Mouse (Mus musculus) liver, embryonic 14.5 days (tissue): ENCODE results near the gene Dclk3. TPM values are rescaled to one million over a fixed set of nuclear protein-coding genes. Genes with fewer than 3 reads are reported as not detected.

Experiments
- ATAC-seq: fragments of 200-750 bp; cut with Nextera tagmentation; 2 replicates; pipeline ENCODE4 v1.8.0; 2017; ENCODE audit warnings: moderate number of reproducible peaks, mild to moderate bottlenecking, moderate library complexity; ENCODE audit not compliant: insufficient read depth
- DNase-seq, 3 experiments: peaks; one replicate each; pipeline ENCODE4 v3.0.0-alpha.2; 2012 to 2013; ENCODE audit warnings: low read depth in 3 of 3, low spot score in 3 of 3
- H3K27ac ChIP-seq: fragments of 300-500 bp; sonication (generic); 2 replicates; pipeline ENCODE4 v1.5.1; 2014; ENCODE audit warnings: moderate library complexity, mild to moderate bottlenecking, control low read depth, inconsistent platforms
- H3K27me3 ChIP-seq: fragments of 300-500 bp; sonication (generic); 2 replicates; pipeline ENCODE4 v1.6.1; 2014; ENCODE audit warnings: mild to moderate bottlenecking, low read length, moderate library complexity; ENCODE audit not compliant: control insufficient read depth, insufficient read depth
- H3K36me3 ChIP-seq: fragments of 300-500 bp; sonication (generic); replicated peaks from 2 replicates; pipeline ENCODE4 v1.6.1; 2014; ENCODE audit warnings: low read depth; ENCODE audit not compliant: control insufficient read depth, insufficient read depth
- H3K4me1 ChIP-seq, 2 experiments: fragments of 200-500 bp in 1 of 2; fragments of 300-500 bp in 1 of 2; sonication (generic) in 1 of 2; replicated peaks; 2 replicates each; pipeline ENCODE4 v1.6.1; 2012 to 2014; ENCODE audit warnings: antibody characterized with exemption in 1 of 2, inconsistent platforms in 1 of 2, low read length in 1 of 2; ENCODE audit not compliant: control insufficient read depth in 2 of 2, insufficient read depth in 2 of 2
- H3K4me2 ChIP-seq: fragments of 300-500 bp; sonication (generic); 2 replicates; pipeline ENCODE4 v1.6.1; 2014; ENCODE audit warnings: low read depth, mild to moderate bottlenecking, control low read depth, moderate library complexity
- H3K4me3 ChIP-seq, 2 experiments: fragments of 200-500 bp in 1 of 2; fragments of 300-500 bp in 1 of 2; sonication (generic) in 1 of 2; 2 replicates each; pipeline ENCODE4 v1.5.1; 2012 to 2014; ENCODE audit warnings: low read depth in 2 of 2, low read length in 2 of 2, mild to moderate bottlenecking in 2 of 2, control low read depth in 1 of 2, inconsistent platforms in 1 of 2, moderate library complexity in 1 of 2; ENCODE audit not compliant: insufficient read depth in 1 of 2
- H3K9ac ChIP-seq: fragments of 300-500 bp; sonication (generic); replicated peaks from 2 replicates; pipeline ENCODE4 v1.6.1; 2014; ENCODE audit warnings: mild to moderate bottlenecking, control low read depth, moderate library complexity
- H3K9me3 ChIP-seq: fragments of 300-500 bp; sonication (generic); 2 replicates; pipeline ENCODE4 v1.6.1; 2016; ENCODE audit warnings: low read length, mixed read lengths; ENCODE audit not compliant: control insufficient read depth
- CTCF ChIP-seq: IDR thresholded peaks from 2 replicates; pipeline ENCODE4 v1.5.1; 2016; ENCODE audit warnings: antibody characterized with exemption, low read depth, control low read depth
- EP300 ChIP-seq: IDR thresholded peaks from 2 replicates; pipeline ENCODE4 v1.6.1; 2016; ENCODE audit warnings: antibody characterized with exemption, low read depth
- WGBS: fragments of 180-500 bp; shearing (Covaris S2); extraction: QIAGEN DNeasy Blood & Tissue Kit; methylation state at CpG from one replicate; pipeline ENCODE4 v1.1.7; 2014; ENCODE audit not compliant: insufficient replicate concordance; 5-methylcytosine and 5-hydroxymethylcytosine counted together
- polyA plus RNA-seq, 2 experiments: library from polyadenylated mRNA; depleted of rRNA in 1 of 2; stranded (reverse) in 1 of 2; unstranded in 1 of 2; fragments of >200 nt; fragmentation: Nextera tagmentation in 1 of 2; extraction: Ambion mirVana in 1 of 2; gene quantifications; 2 replicates each; pipeline versions ENCODE4 v1.2.1 to v1.2.3; 2012 to 2014

Dclk3 gene
- polyA plus RNA-seq, 2 experiments = 0.02 to 0.03 TPM

- Histone ChIP-seq H3K4me2 (no peak overlapping the region), H3K9ac (no peak overlapping the region), H3K9me3 (no peaks in the 10 kb centered on the region), H3K27me3 (no peaks in the 10 kb centered on the region), H3K27ac (no peak overlapping the region), H3K36me3 (no peaks in the 10 kb centered on the region), H3K4me1 (no peaks in the 10 kb centered on the region; a peak in 1 of 4 replicates), H3K4me3 (no peak overlapping the region)
- TF ChIP-seq CTCF = no peak
- TF ChIP-seq EP300 = no peak
- WGBS = 33% methylated on average over 5 of the region's 5 CpGs
- DNase-seq (no peak), ATAC-seq (no peak)
Observed at GRCm38 (mm10) chr9:111449880-111450279, 11.0 kb downstream of the Dclk3 start.

DNA sequence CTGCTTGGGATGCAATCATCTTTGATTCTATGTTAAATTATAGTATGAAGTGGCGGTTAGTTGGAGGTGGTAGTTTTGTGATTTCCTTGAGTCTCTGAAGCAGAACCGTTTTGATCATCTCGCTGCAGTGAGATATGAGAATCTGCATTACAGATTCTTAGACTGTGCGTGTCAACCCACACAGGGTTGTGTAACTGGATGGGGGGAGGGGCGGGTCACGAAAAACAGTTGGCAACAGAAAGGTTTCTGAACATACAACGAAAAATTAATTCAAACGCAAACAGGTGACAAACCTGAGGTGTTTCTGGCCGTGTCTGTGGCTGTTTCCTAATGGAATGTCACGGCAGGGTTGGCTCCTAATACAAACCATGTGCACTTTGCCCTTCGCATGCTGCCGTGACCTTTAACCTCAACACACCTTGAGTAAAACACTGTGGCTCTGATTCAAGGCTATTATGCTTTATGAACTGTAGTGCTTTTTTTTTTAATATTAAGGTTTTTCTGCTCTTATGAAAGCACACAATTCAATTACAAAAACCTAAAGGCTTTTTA, 12.0 kb downstream of the Dclk3 start:
- TF ChIP-seq CTCF = no peak
- TF ChIP-seq EP300 = no peak
- Histone ChIP-seq H3K4me2 (no peak overlapping the region), H3K27ac (no peak overlapping the region), H3K9me3 (no peaks in the 10 kb centered on the region), H3K4me1 (no peaks in the 10 kb centered on the region; a peak in 1 of 4 replicates), H3K36me3 (no peaks in the 10 kb centered on the region), H3K27me3 (no peaks in the 10 kb centered on the region), H3K9ac (no peak overlapping the region), H3K4me3 (no peak overlapping the region)
- ATAC-seq = no peak
- no peak for DNase-seq
- WGBS = 57% methylated on average over 12 of the region's 12 CpGs

- Histone ChIP-seq H3K9me3 (no peaks in the 10 kb centered on the region), H3K4me2 (no peak overlapping the region), H3K27me3 (no peaks in the 10 kb centered on the region), H3K4me1 (no peaks in the 10 kb centered on the region; a peak in 1 of 4 replicates), H3K4me3 (no peak overlapping the region), H3K36me3 (no peaks in the 10 kb centered on the region), H3K27ac (no peak overlapping the region), H3K9ac (no peak overlapping the region)
- no peak for TF ChIP-seq EP300
- no peak for TF ChIP-seq CTCF
- 26% methylated on average over 3 of the region's 3 CpGs for WGBS
- no peak for DNase-seq
- ATAC-seq = no peak
Observed at GRCm38 (mm10) chr9:111453895-111454294, 15.0 kb downstream of the Dclk3 start.

GRCm38 (mm10) chr9:111457176-111457935, 18.5 kb downstream of the Dclk3 start:
- no peaks in the 10 kb centered on the region for H3K36me3 ChIP-seq
- H3K27ac ChIP-seq = no peak overlapping the region
- WGBS = 52% methylated on average over 10 of the region's 10 CpGs
- TF ChIP-seq CTCF (no peak), EP300 (no peak)
- 0 out of 4 replicates have a peak, but pooled peaks cover 0 to 6% of the 10 kb centered on the region in 2 experiments for H3K4me1 ChIP-seq
- no peak for ATAC-seq
- H3K4me3 ChIP-seq = no peak overlapping the region
- H3K9me3 ChIP-seq = no peaks in the 10 kb centered on the region
- no peak overlapping the region for H3K4me2 ChIP-seq
- no peak for DNase-seq
- H3K9ac ChIP-seq = no peak overlapping the region
- H3K27me3 ChIP-seq = no peaks in the 10 kb centered on the region

GRCm38 (mm10) chr9:111457936-111458310, 19.0 kb downstream of the Dclk3 start:
- WGBS = 65% methylated on average over 4 of the region's 4 CpGs
- no peak for ATAC-seq
- Histone ChIP-seq H3K4me3 (no peak overlapping the region), H3K4me1 (0 out of 4 replicates have a peak, but pooled peaks cover 0 to 6% of the 10 kb centered on the region in 2 experiments), H3K9ac (no peak overlapping the region), H3K4me2 (no peak overlapping the region), H3K27me3 (no peaks in the 10 kb centered on the region), H3K9me3 (no peaks in the 10 kb centered on the region), H3K36me3 (no peaks in the 10 kb centered on the region), H3K27ac (no peak overlapping the region)
- no peak for DNase-seq
- TF ChIP-seq CTCF = no peak
- TF ChIP-seq EP300 = no peak
